Mouse (Mus musculus) left cerebral cortex, postnatal 25 days (tissue): Measurements from ENCODE around the gene Gabpb2. TPM values are rescaled to one million over a fixed set of nuclear protein-coding genes. Genes with fewer than 3 reads are reported as not detected.
"Not testable (repeated sequence)": the region's sequence is repeated elsewhere in the genome, so short reads cannot be mapped to it uniquely, and the experiment has no call there.

Experiments
- DNase-seq, 2 experiments: peaks; one replicate each; pipeline ENCODE4 v3.0.0; 2022; ENCODE audit warnings: low spot score in 2 of 2, mixed read lengths in 1 of 2
- intact Hi-C: fragments of 180-260 bp; cut with DNase I; formaldehyde crosslinking; loops from one replicate; pipeline ENCODE4 v1.15.1; 2025
- total RNA-seq, 2 experiments: library from RNA; stranded (reverse); gene quantifications; 2 replicates each; pipeline ENCODE4 v1.2.3; 2021

Gabpb2 gene
- total RNA-seq, 2 experiments from 2014 or later = 7.5 to 8.9 TPM

GRCm38 (mm10) chr3:95233303-95233980, 15.7 kb upstream of the Gabpb2 start:
- no peak for DNase-seq
- intact Hi-C loops = no loop called here

- intact Hi-C loops = no loop called here
- no peak for DNase-seq
Measured at GRCm38 (mm10) chr3:95232771-95233170, 15.1 kb upstream of the Gabpb2 start.

GRCm38 (mm10) chr3:95231298-95232221, 13.8 kb upstream of the Gabpb2 start, which contains the start of gene Mllt11:
TSS of gene Mllt11 (minus strand) at chr3:95232171.
- no peak for DNase-seq
- intact Hi-C loops = no loop called here

GRCm38 (mm10) chr3:95230495-95231297, 13.0 kb upstream of the Gabpb2 start:
- no peak for DNase-seq
- intact Hi-C loops = no loop called here

GRCm38 (mm10) chr3:95229781-95230494, 12.2 kb upstream of the Gabpb2 start:
- intact Hi-C loops = loop anchor here (5.0 kb wide), 1 partner anchor 52 kb away; the partner anchor contains the start of genes Mindy1 and Prune1
- peak; percentile 51 to 56 for DNase-seq

- peak; percentile 67 to 87 for DNase-seq
- intact Hi-C loops = loop anchor here (5.0 kb wide), 1 partner anchor 53 kb away; the partner anchor contains the start of genes Mindy1 and Prune1
Measured at GRCm38 (mm10) chr3:95228894-95229780, 11.4 kb upstream of the Gabpb2 start.

- intact Hi-C loops = loop anchor here (5.0 kb wide), 1 partner anchor 54 kb away; the partner anchor contains the start of genes Mindy1 and Prune1
- peak; percentile 88 to 96 for DNase-seq
Measured at GRCm38 (mm10) chr3:95228148-95228893, 10.6 kb upstream of the Gabpb2 start, which contains the start of gene Cdc42se1. TSS of gene Cdc42se1 (plus strand) at chr3:95228732.

- intact Hi-C loops = loop anchor here (1.0 to 5.0 kb wide), 2 partner anchors 10 to 55 kb away; partner anchors contain the start of genes Gabpb2, Mindy1 and Prune1
- no peak for DNase-seq
Measured at GRCm38 (mm10) chr3:95227214-95227613, 9.5 kb upstream of the Gabpb2 start.

GRCm38 (mm10) chr3:95224295-95224694, 6.6 kb upstream of the Gabpb2 start:
- intact Hi-C loops = no loop called here
- DNase-seq = no peak

- DNase-seq = no peak
- intact Hi-C loops = no loop called here
Measured at GRCm38 (mm10) chr3:95223041-95223440, 5.3 kb upstream of the Gabpb2 start.

- intact Hi-C loops = loop anchor here (5.0 to 10.0 kb wide), 2 partner anchors 46 to 76 kb away; partner anchors contain the start of gene Tnfaip8l2
- no peak for DNase-seq
Measured at GRCm38 (mm10) chr3:95218466-95219137, 886 bp upstream of the Gabpb2 start.

GRCm38 (mm10) chr3:95216655-95217254, 961 bp downstream of the Gabpb2 start:
- intact Hi-C loops = loop anchor here (1.0 to 10.0 kb wide), 3 partner anchors 11 to 74 kb away; partner anchors contain the start of gene Tnfaip8l2
- no peak for DNase-seq

GRCm38 (mm10) chr3:95213609-95213975, 4.1 kb downstream of the Gabpb2 start:
- no peak for DNase-seq
- intact Hi-C loops = loop anchor here (10.0 kb wide), 1 partner anchor 51 kb away; no protein-coding TSS in a partner anchor

GRCm38 (mm10) chr3:95212889-95213608, 4.7 kb downstream of the Gabpb2 start:
- intact Hi-C loops = loop anchor here (10.0 kb wide), 1 partner anchor 52 kb away; no protein-coding TSS in a partner anchor
- not testable (repeated sequence) for DNase-seq

- no peak for DNase-seq
- intact Hi-C loops = loop anchor here (10.0 kb wide), 1 partner anchor 54 kb away; no protein-coding TSS in a partner anchor
Measured at GRCm38 (mm10) chr3:95210585-95210984, 7.1 kb downstream of the Gabpb2 start.
